Mouse (Mus musculus) gonadal fat pad, adult 2 months (tissue): Measurements from ENCODE around the gene Dpyd. TPM values are rescaled to one million over a fixed set of nuclear protein-coding genes. Genes with fewer than 3 reads are reported as not detected.
A peak's percentile ranks its signal among the peaks of the same experiment; 100 is the strongest.

Experiments
- DNase-seq: peaks from one replicate; pipeline ENCODE4 v3.0.0-alpha.2; 2012; ENCODE audit warnings: low read depth
- polyA plus RNA-seq: library from polyadenylated mRNA; depleted of rRNA; stranded (reverse); fragments of >200 nt; gene quantifications from 2 replicates; pipeline ENCODE4 v1.2.3, GENCODE M21; 2012; rRNA removed

Gene Dpyd
- 5.3 and 6.7 TPM in 2 replicates for polyA plus RNA-seq

DNA sequence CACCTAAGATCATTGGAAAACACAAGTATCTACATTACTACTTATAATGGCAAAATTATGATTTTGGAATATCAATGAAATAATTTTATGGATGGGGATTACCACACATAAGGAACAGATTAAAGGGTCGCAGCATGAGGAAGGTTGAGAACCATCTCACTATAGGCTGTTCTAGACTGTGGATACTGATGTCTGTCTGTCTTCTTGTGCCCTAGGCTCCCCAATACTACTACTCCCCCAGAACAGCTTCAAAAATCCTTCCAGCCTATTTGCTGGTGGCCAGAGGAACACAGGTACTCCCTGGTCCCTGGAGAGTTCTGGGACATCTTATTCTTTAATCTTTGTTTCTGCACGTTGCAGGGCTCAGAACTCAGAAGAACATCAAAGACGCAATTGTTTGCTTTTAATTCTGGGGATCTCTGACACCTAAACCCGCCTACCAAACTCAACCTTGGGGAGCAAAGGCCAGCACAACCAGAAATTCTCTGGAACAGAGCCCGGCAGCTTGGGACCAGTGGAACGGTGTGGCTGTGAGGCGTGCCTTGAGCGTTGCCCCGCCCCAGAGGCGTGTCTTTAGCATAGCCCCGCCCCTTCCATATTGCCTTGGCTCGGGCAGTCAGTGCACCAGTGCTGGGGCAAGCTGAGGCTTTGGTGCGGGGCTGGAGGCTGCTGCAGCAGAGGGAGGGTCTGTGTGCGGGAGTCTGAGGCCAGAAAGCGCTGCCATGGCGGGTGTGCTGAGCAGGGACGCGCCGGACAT is at the start of gene Dpyd:
Gene Dpyd, plus strand, starts transcription at position 576 of the 757 bp plus-strand sequence.
- DNase-seq: peak; percentile 46

DNA sequence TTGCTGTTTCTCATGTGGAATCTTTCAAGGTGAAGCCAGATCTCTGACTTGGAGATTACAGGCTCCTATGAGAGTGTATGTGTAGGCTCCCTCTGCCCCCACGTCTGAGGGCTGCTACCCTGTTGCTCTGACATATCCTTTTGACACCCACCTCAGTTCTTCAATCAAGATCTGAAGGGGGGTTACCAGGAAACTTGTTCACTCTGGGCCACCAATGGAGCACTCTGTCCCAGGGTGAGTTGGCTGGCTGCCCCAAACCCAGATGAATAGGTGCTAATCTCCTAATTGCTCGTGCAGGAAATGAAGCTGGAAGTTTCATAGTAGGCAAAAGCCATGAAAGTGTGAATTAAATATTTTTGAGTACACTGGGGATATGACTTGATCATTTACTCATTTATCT is 24.3 kb upstream of the Dpyd start:
- DNase-seq: no peak

DNA sequence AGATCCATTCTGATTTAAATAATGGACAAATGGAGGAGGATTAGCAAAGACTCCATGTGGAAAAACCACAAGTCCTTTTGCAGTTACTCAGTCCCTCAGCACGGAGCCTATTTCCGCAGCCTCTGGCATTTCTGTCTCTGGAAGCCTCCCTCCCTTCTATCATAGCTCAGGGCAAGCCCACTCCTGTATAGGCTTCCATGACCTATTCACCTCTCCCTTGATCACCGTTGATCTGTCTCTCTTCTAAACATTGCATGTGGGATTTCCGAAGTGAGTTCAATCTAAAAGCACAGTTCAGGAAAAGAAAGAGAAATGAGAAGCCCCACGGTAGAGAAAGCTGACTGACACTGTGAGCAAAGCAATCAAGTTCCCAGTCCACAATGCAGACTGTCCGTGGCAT is 20.2 kb upstream of the Dpyd start:
- DNase-seq: no peak

DNA sequence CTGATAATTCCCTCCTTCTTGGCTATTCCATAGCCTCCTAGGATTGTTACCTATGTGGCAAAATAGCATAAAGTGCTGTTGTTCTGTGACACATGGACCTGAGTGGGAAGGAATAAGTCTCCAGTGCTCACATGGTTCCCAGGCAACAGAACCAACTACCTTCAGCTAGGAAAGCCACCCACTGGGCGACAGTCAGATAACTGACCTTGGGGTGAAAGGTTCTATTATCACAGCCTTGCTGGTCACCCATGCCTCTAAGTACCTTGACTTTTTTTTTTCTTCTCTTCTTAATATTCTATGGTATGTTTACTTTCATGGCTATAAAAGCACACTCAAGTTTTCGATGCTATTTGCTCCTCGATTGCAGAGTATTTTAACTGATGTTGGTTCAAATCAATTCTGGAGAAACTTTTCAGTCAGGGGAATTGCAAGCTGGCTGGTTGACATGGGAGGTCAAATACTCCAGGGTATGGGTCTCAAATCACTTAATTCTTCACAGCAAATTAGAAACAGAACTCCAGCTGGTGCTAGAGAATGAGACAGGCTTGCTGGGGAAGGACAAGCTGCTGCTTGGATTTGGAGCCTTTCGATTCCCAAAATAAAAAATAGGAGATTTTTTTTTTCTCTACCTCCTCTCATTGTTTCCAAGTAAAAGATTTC is 14.2 kb upstream of the Dpyd start:
- no peak for DNase-seq

DNA sequence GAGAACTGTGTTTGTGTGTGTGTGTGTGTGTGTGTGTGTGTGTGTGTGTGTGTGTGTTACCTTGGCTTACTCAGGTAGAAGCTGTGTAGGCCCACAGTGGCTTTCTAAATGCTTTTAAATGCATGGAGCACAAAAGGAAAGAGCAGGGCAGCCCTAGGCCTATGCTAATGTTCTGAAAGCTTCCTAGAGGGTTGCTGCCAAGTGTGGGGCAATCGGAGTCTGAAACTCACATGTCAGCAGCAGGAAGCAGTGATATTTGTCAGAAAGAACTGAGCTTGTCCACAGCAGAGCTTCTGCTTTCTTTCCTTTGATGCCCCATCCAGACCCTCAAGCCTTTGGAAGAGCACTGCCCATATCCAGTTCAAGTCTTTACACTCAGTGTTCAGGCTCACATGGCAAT is 4.3 kb upstream of the Dpyd start:
- DNase-seq: peak; percentile 56

DNA sequence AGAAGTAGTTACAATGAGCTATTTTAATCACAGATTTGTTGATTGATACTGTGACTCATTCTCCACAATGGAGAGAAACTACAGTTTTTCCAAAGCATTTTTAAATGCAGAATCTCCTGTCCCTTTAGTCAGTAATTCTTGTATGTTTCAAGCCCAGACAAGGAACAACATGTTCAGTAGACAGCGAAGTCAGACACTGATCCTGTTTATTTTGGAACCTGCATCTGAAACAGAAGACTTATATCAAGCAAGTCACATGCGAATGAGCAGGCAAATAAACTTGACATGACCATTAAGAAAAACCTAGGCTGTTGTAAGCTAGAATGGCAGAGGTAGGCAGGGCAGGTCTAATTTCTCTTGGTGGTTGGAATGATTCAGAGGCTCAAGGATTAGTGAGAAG is 2.0 kb upstream of the Dpyd start:
- peak; percentile 82 for DNase-seq

DNA sequence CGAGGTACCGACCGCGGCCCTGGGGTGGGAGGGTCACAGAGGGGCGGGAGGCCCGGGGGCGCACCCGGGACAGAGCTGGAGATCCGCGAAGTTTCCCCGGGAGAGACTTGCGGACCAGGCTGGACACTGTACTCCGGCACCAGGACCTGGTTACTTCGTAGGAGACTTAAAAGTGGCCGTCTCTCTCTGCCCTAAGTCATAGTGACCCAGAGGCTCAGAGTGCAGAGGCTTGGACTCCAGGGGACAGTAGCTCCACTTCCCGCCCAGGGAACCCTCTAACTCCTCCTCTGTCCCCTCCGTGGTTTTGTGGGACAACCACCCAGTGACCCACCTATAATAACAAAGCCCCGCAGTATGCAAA is 362 bp downstream of the Dpyd start:
- DNase-seq: no peak

DNA sequence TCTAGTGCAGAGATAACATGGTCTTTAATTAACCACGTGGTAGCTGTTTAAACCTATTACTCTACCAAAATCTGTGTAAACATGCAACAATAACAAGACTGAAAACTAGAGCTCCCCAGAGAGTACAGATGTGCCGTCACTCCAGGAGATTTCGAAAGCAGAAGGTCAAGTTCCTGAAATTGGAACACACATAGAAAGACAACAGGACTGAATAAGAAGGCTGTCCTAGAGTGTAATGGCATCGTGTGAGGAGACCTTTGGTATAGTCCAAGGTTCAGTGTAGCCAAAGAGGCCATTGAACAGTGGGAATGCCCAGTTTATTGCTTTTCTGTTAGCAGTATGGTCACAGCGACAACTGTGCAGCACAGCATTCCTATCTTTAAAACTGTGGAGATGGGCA is 4.8 kb downstream of the Dpyd start:
- no peak for DNase-seq

DNA sequence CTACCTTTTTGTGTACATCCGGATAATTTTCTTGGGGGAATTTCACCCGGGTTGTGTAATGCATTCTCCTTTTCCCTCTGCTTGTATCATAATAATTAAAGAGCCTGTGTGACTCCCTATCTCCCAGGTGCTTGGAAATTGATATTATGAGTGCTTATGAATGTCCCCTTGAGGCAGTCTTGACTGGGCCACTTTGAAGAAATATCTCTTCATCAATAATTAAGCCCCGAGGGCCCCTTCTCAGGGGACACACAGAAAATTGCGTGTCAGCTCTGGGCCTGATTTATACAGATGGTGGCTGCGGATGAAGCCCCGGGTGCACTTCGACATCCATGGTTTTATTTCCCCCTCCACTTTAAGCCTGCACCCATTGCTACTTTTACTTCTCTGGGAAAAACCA is 8.3 kb downstream of the Dpyd start:
- DNase-seq: no peak

DNA sequence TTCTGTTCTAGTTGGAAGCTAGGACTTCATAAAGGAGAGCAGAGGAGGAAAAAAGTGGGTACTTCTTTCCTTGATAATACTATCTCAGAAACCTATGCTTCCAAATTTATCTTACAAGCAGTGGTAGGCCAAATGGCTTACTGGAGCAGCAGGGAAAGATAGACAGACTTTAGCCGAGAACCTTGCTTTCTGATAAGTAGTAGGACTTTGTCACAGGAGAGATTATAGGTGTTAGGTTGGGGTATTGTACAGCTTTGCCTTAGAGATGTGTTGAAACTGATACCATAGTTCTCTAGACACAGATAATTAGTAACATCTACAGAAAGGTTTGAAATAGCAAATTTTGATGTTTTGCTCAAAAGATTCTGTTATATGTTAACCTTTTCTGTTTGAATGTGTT is 28.6 kb downstream of the Dpyd start:
- no peak for DNase-seq

DNA sequence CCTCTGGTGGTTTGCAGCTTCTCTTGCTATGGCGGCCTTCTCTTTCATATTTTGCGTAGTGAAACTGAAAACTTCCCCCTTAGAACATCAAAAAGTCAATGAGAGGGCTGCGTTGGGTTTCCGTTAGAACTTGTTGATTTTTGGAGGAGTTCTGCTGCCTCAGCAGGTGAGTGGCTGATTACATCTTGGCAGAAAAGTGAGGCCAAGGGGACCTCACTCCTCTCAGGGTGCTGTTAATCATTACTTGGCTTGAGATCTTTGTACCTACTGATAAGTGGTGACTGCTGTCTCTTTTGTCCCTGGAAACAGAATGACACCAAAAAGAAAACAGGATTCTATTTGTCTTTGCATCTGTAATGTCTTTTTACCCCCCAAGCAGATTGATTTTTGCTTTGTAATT is 32.9 kb downstream of the Dpyd start:
- DNase-seq: no peak

DNA sequence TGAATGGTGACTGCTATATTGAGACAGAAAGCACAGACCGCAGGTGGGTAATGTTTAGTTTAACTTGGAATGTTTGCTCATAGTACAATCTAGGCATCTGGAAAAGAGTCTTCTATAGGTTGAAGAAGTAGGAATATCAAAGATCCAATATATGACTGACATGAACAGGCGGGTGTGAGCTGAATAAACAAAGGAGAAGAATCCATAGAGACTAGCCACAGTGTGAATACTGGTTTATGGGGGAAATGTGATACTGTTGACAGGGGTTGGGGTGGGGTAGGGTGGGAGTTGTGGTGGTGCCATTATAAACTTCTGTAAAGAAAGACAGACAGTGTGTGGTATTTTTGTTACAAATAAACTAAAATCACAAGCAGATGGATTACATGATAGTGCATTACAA is 33.8 kb downstream of the Dpyd start:
- DNase-seq: no peak

DNA sequence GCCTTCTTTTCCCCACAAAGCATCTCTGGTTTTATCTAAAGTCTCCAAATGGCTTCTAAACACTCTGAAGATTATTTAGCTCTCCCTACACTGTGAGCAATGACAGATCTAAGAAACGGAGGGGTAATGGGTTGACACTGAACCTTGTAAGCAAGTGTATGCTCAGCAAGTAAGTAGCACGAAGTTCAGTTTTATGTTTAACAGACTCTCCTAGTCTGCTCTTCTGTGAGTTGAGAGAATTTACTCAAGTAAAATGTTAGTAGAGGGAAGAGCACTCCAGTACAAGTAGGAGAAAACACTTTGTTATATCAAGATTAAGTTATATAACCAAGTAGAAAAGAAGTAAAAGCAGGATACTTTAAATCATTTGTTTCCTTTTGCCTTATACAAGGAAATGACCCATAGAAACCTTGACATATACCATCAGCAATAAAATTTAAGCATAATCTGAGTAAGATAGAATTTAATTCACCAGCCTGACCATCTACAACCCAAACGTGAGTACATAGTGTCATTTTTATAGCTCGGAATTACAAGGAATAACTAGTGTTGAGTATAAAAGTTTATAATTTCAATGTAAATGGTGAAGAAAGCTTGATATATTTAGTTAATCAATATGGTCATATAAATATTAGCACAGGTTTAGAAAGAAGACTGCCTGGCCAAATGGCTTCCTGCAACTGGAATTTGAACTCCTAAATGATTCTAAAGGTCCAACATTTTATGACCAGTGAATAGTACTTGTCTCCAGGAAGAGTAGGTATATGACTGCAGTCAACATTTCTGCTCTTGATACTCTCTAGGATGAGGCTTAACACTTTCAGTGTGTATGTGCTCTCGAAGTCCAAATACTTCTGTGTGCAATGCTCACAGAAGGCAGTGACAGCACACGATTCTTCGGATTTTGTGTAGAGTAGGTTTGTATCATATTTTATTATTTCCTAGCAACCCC is 40.0 kb downstream of the Dpyd start:
- no peak for DNase-seq

DNA sequence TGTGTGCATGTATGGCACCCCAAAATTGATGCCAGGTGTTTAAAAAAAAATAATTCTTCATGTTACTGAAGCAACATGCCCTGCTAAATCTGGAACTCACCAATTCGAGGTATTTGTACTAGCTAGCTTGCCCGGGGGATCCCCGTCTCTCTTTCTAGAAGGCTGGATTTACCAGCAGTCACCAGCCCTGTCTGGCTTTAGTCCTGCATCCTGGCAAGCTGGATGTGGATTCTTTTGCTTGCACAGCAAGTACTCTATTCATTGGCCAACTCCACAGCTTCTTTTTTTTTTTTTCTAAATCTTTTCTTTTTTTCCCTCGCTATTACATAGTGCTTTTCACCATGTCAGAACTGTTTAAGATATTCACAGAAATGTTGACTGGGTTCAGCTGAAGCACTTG is 46.8 kb downstream of the Dpyd start:
- DNase-seq: no peak

DNA sequence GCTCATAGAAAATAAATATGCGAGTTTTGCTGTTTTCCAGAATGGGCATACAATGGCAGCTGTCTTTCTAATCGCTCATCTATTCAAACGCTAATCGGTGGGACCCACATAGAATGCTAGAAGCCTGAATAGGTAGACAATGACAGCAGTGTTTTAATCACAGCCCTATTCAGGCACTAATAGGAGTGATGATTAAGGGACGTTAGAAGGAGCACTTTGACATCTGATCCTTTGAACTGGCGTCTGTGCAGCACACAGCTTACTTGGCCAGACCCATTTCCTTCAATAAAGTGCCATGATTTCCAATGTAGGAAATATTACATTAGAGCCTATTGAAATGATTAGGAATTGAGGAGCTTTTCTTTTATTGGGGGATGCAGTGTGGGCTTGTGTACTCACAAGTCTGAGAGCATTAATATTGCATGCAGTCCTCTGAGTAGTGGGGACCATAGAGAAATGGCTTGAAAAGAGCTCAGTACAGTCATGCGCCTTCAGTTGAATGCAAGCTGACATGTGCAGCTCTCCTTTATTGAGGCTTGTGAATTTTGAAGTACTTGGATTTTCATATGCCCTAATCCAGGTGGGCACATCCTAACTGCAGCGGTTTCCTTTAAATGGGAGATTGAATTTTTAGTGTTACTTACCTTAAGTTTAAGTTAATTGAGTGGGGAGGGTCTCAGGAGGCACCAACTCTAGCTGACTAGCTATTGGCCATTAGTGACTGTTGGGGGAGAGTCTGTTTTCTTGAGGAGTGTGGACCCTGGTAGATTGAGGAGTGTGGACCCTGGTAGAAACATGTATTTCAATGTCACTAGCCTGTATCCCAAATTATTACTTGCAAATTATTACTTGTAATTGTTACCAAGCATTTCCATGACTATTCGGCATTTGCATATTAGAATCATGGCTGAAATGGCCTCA is 64.8 kb downstream of the Dpyd start:
- no peak for DNase-seq

DNA sequence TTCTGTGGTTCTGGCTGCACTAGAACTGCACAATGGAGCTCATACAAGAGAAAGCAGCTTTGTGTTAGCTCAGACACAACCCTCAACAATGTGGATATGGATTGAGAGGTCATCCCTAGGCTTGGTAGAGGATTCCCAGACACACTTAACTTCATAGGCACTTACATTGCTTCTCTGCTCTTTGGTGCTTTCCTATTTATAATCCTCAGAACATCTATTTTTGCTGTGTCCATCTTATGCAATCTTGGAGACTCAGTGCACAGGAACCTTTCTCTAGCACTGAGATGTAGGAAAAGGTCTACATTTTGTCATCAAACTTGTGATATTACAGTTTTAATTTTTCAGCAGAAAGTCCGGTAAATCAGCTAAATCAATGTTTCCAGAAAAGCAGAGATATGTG is 67.8 kb downstream of the Dpyd start:
- no peak for DNase-seq

DNA sequence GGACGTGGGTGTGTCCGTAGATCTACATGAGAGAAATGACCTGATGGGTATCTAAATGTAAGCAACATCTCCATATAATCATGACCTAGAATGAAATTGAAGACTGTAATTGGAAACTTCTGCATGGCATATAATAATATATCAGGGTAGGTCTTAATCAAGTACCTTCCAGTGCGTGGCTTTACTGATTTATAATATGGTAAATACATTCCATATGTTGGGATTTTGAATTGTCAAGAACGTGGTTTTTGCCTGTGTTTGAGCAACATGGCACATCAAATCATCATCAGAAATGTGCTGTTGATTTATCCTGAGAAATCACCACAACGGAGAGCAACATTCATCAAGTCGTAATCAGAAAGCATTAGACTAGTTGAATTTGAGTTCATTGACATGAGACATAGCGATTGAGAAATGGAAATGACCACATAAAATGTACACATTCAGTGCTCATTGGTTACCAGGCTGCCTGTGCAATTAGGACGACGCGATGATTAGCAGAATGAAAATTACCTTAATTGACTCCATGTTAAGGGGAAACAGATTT is 84.2 kb downstream of the Dpyd start:
- DNase-seq: no peak

DNA sequence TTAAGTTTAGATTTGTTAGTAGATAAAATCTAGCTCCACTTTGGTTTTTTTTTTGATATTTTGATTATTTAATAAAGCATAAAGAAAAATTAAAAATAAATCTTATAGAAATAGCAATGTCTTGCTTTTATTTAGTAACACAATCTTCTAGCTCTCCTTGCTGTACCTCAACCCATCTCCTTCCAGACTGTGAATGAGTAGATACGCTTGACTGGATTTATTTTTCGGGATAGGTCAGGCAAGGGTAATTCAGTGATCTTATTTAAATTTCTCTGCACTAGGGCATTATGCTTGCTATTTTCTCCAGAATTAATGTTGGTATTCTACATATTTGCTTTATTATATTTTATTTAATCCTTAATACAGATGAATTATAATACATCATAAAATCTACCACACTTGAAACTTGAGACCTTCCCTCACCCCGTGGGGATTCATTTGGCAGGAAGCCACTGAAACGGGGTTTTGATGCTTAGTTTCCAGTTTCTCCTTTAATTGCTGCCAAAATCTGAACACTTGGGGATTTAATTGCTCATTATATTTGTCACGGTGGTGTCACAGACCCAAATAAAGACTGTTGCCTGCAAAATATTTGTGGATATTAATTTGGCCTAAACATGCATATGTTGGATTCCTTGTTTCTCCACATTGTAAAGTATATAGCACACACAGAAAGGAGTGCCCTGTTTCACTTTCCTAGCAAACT is 102.2 kb downstream of the Dpyd start:
- no peak for DNase-seq

DNA sequence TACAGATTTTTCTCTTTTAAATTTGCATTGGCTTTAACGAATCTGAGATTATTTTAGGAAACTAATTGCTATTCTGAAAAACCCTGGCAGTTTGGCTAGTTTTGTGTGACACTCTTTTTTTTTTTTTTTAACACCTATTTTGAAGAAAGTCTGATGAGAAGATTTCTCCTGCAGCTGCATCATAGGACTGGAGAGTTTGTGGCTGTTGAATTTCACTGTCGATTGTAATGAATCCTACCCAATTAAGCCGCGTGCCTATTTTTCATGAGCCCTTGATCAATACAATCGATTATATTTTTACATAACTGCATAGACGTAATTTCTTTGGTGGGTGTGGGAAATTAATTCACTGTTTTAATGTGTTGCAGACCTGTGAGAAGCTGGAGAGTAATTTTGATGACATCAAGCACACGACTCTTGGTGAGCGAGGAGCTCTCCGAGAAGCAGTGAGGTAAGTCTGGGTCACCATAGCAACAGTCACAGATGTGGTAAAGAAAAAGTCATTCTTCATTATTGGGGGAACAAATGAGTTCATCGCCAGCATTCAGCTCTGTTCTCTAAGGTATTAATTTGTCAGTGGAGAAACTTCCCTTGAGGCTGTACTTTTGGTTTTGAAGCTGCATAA is 112.3 kb downstream of the Dpyd start:
- no peak for DNase-seq

DNA sequence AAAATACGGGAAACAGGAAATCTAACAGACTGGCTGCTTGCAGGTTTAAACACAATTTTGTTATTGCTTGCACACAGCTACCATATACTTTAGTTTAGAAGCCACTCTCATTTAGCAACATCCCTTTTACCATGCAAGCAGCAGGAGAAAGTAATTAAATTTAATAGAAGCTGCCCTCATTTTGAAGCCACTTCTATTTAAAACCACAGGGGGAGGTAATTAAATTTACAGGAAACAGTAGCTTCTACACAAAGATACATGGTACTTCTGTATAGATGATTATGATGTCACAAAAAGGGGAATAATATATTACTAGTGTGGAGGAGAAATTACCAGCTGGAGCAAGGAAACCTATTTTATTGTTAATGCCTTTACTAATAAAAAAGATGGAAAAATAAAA is 113.5 kb downstream of the Dpyd start:
- no peak for DNase-seq
